Mouse (Mus musculus) MEL (cell line): ENCODE data around the gene Ttc9c. TPM values are rescaled to one million over a fixed set of nuclear protein-coding genes. Genes with fewer than 3 reads are reported as not detected.

ENCODE experiments used
- DNase-seq: peaks from one replicate; pipeline ENCODE4 v3.0.0; 2011; ENCODE audit warnings: low read depth, low spot score
- H3K27ac ChIP-seq: 2 replicates; pipeline ENCODE4 v1.5.1; 2012; ENCODE audit warnings: low read depth, mild to moderate bottlenecking, control low read depth, low read length, moderate library complexity; ENCODE audit not compliant: control insufficient read depth
- H3K27me3 ChIP-seq, 2 experiments: fragments of 150-350 bp in 1 of 2; sonication (generic) in 1 of 2; 2 replicates each; pipeline ENCODE4 v1.6.1; 2012; ENCODE audit warnings: low read length in 2 of 2, mild to moderate bottlenecking in 2 of 2, improper control_type of control experiment in 1 of 2, moderate library complexity in 1 of 2; ENCODE audit not compliant: insufficient read depth in 2 of 2, control insufficient read depth in 1 of 2
- H3K36me3 ChIP-seq, 2 experiments: 2 replicates each; pipeline ENCODE4 v1.6.1; 2012 to 2014; ENCODE audit warnings: low read length in 2 of 2, improper control_type of control experiment in 1 of 2, inconsistent platforms in 1 of 2, mild to moderate bottlenecking in 1 of 2; ENCODE audit not compliant: insufficient read depth in 2 of 2, control insufficient read depth in 1 of 2
- H3K4me1 ChIP-seq, 2 experiments: fragments of 150-350 bp in 1 of 2; sonication (generic) in 1 of 2; 2 replicates each; pipeline ENCODE4 v1.6.1; 2012; ENCODE audit warnings: low read length in 2 of 2, improper control_type of control experiment in 1 of 2, mild to moderate bottlenecking in 1 of 2; ENCODE audit not compliant: insufficient read depth in 2 of 2, control insufficient read depth in 1 of 2
- H3K4me3 ChIP-seq, 2 experiments: fragments of 150-350 bp in 1 of 2; sonication (generic) in 1 of 2; 2 replicates each; pipeline ENCODE4 v1.5.1; 2012; ENCODE audit warnings: low read depth in 2 of 2, low read length in 2 of 2, mild to moderate bottlenecking in 2 of 2, moderate library complexity in 2 of 2, control low read depth in 1 of 2, improper control_type of control experiment in 1 of 2; ENCODE audit not compliant: control insufficient read depth in 1 of 2, insufficient read depth in 1 of 2
- H3K79me2 ChIP-seq: 2 replicates; pipeline ENCODE4 v1.6.1; 2012; ENCODE audit warnings: mild to moderate bottlenecking, low read length, moderate library complexity; ENCODE audit not compliant: control insufficient read depth, poor library complexity, insufficient read depth
- H3K9ac ChIP-seq: 2 replicates; pipeline ENCODE4 v1.6.1; 2012; ENCODE audit warnings: low read depth, mild to moderate bottlenecking, control low read depth, low read length, moderate library complexity; ENCODE audit not compliant: control insufficient read depth, poor library complexity, severe bottlenecking
- H3K9me3 ChIP-seq: fragments of 150-350 bp; sonication (generic); replicated peaks from 2 replicates; pipeline ENCODE4 v1.6.1; 2012; ENCODE audit warnings: mild to moderate bottlenecking, low read length, improper control_type of control experiment, moderate library complexity; ENCODE audit not compliant: insufficient read depth
- BHLHE40 ChIP-seq: IDR thresholded peaks from 2 replicates; pipeline ENCODE4 v1.6.1; 2012; ENCODE audit warnings: low read depth, mild to moderate bottlenecking, inconsistent platforms, low read length, improper control_type of control experiment, borderline replicate concordance
- CHD1 ChIP-seq: IDR thresholded peaks from 2 replicates; pipeline ENCODE4 v1.6.1; 2012; ENCODE audit warnings: low read depth, mild to moderate bottlenecking, inconsistent platforms, low read length, improper control_type of control experiment
- EP300 ChIP-seq, 2 experiments: IDR thresholded peaks; 2 replicates each; pipeline ENCODE4 v1.6.1; 2011; ENCODE audit warnings: improper control_type of control experiment in 2 of 2, low read length in 2 of 2, low read depth in 1 of 2, mild to moderate bottlenecking in 1 of 2
- HCFC1 ChIP-seq: IDR thresholded peaks from 2 replicates; pipeline ENCODE4 v1.6.1; 2012; ENCODE audit warnings: low read depth, mild to moderate bottlenecking, inconsistent platforms, low read length, improper control_type of control experiment, moderate library complexity
- MAZ ChIP-seq: IDR thresholded peaks from 2 replicates; pipeline ENCODE4 v1.6.1; 2012; ENCODE audit warnings: low read depth, mild to moderate bottlenecking, inconsistent platforms, low read length, improper control_type of control experiment
- MEF2A ChIP-seq: IDR thresholded peaks from 2 replicates; pipeline ENCODE4 v1.6.1; 2014; ENCODE audit warnings: low read depth, mild to moderate bottlenecking, inconsistent platforms, low read length, improper control_type of control experiment; ENCODE audit not compliant: poor library complexity, insufficient replicate concordance, severe bottlenecking; ENCODE audit errors: extremely low read depth
- MYC ChIP-seq: IDR thresholded peaks from 2 replicates; pipeline ENCODE4 v1.6.1; 2011; ENCODE audit warnings: low read depth, mild to moderate bottlenecking, low read length, improper control_type of control experiment, moderate library complexity
- POLR2AphosphoS2 ChIP-seq: IDR thresholded peaks from 2 replicates; pipeline ENCODE4 v1.6.1; 2011; ENCODE audit warnings: low read length, improper control_type of control experiment
- POLR2AphosphoS5 ChIP-seq: IDR thresholded peaks from 2 replicates; pipeline ENCODE4 v1.6.1; 2012; ENCODE audit warnings: low read depth, borderline replicate concordance, mild to moderate bottlenecking, inconsistent platforms, low read length, moderate library complexity, mixed read lengths
- RAD21 ChIP-seq: IDR thresholded peaks from 2 replicates; pipeline ENCODE4 v1.6.1; 2011; ENCODE audit warnings: mild to moderate bottlenecking, low read depth, low read length, improper control_type of control experiment
- SIN3A ChIP-seq: IDR thresholded peaks from 2 replicates; pipeline ENCODE4 v1.6.1; 2012; ENCODE audit warnings: low read length, improper control_type of control experiment, inconsistent platforms
- SMC3 ChIP-seq: IDR thresholded peaks from 2 replicates; pipeline ENCODE4 v1.6.1; 2011; ENCODE audit warnings: low read depth, low read length, improper control_type of control experiment
- TCF12 ChIP-seq: IDR thresholded peaks from 2 replicates; pipeline ENCODE4 v1.6.1; 2014; ENCODE audit warnings: low read depth, mild to moderate bottlenecking, inconsistent platforms, low read length, improper control_type of control experiment, moderate library complexity
- USF1 ChIP-seq: IDR thresholded peaks from 2 replicates; pipeline ENCODE4 v1.6.1; 2014; ENCODE audit warnings: low read depth, mild to moderate bottlenecking, inconsistent platforms, low read length, improper control_type of control experiment, moderate library complexity
- USF2 ChIP-seq, 2 experiments: IDR thresholded peaks; 2 replicates each; pipeline ENCODE4 v1.6.1; 2011 to 2012; ENCODE audit warnings: improper control_type of control experiment in 2 of 2, low read length in 2 of 2, borderline replicate concordance in 1 of 2, inconsistent platforms in 1 of 2, low read depth in 1 of 2, mild to moderate bottlenecking in 1 of 2; ENCODE audit not compliant: insufficient read depth in 1 of 2
- ZC3H11A ChIP-seq: IDR thresholded peaks from 2 replicates; pipeline ENCODE4 v1.6.1; 2012; ENCODE audit warnings: low read depth, mild to moderate bottlenecking, inconsistent platforms, low read length, improper control_type of control experiment
- ZKSCAN1 ChIP-seq: IDR thresholded peaks from 2 replicates; pipeline ENCODE4 v1.6.1; 2012; ENCODE audit warnings: low read depth, mild to moderate bottlenecking, inconsistent platforms, low read length, improper control_type of control experiment, moderate library complexity
- ZNF384 ChIP-seq: IDR thresholded peaks from 2 replicates; pipeline ENCODE4 v1.6.1; 2012; ENCODE audit warnings: low read depth, mild to moderate bottlenecking, inconsistent platforms, low read length, improper control_type of control experiment
- polyA plus RNA-seq, 2 experiments: library from polyadenylated mRNA; stranded (reverse) in 1 of 2; unstranded in 1 of 2; fragments of >175 nt in 1 of 2; fragments of >200 nt in 1 of 2; gene quantifications; 2 replicates each; pipeline versions ENCODE4 v1.2.1 to v1.2.4; 2012; ENCODE audit warnings: low replicate concordance in 2 of 2, low read depth in 1 of 2; ENCODE audit not compliant: insufficient read length in 2 of 2, insufficient read depth in 1 of 2, missing spikeins in 1 of 2
- total RNA-seq: library from RNA; depleted of rRNA; stranded (reverse); fragments of 300-350 nt; gene quantifications from 2 replicates; pipeline ENCODE4 v1.2.3, GENCODE M21; 2012

Gene Ttc9c
- total and polyA plus RNA-seq, 3 experiments: 24.2 to 29.8 TPM; not detected in 1

GRCm38 (mm10) chr19:8789171-8789570 lies 30.0 kb downstream of the Ttc9c start:
- Histone ChIP-seq H3K79me2 (no peaks in the 10 kb centered on the region; the same call in 1 of the 2 replicates), H3K27ac (no peak overlapping the region)

DNA sequence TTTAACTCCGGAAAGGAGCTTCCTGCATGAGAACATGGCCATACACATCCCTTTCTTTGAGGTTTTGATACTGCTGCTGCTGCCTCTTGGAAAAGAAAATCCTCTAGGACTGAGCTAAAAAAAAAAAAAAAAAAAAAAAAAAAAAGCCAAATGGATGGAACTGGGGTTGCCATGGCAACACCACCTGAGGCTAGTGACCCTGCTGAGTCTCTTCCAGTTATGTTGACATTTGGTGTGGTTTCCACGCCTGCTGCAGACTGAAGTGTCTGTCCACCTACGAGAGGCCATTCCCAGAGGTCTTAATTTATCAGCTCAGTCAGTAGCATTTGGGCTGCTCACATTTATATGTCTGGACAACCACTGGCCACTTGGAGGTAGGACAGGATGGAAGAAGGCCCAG lies 30.6 kb downstream of the Ttc9c start:
- DNase-seq: no peak
- Histone ChIP-seq H3K9ac (no peak overlapping the region), H3K4me3 (no peak overlapping the region), H3K9me3 (no peaks in the 10 kb centered on the region), H3K27me3 (no peaks in the 10 kb centered on the region), H3K4me1 (peaks cover 3 to 7% of the 10 kb centered on the region in 2 experiments; a peak in 1 of 4 replicates), H3K79me2 (no peaks in the 10 kb centered on the region; the same call in 1 of the 2 replicates), H3K36me3 (peaks cover 3 to 4% of the 10 kb centered on the region in 2 experiments; a peak in 2 of 4 replicates), H3K27ac (no peak overlapping the region)
- TF ChIP-seq RAD21 (no peak), ZNF384 (peak; percentile 67)

More at GRCm38 (mm10) chr19:8789171-8789570, 30.0 kb downstream of the Ttc9c start:
- H3K27me3 ChIP-seq: no peaks in the 10 kb centered on the region
- H3K36me3 ChIP-seq: peaks cover 3 to 4% of the 10 kb centered on the region in 2 experiments; a peak in 2 of 4 replicates
- H3K9me3 ChIP-seq: no peaks in the 10 kb centered on the region
- H3K4me3 ChIP-seq: no peak overlapping the region
- H3K9ac ChIP-seq: no peak overlapping the region
- no peak for DNase-seq
- H3K4me1 ChIP-seq: peaks cover 3 to 7% of the 10 kb centered on the region in 2 experiments; a peak in 1 of 4 replicates
- TF ChIP-seq SIN3A: no peak
- TF ChIP-seq POLR2AphosphoS2: no peak
- TF ChIP-seq MYC: no peak
- TF ChIP-seq EP300 (IDR thresholded peaks at IDR 0.05; ENCODE audit: low read depth in 1 of 2, low read length in 2 of 2): no peak
- no peak for TF ChIP-seq CHD1
- no peak for TF ChIP-seq MEF2A
- no peak for TF ChIP-seq MAZ
- TF ChIP-seq POLR2AphosphoS5: no peak
- no peak for TF ChIP-seq ZKSCAN1
- no peak for TF ChIP-seq SMC3
- TF ChIP-seq TCF12: no peak
- TF ChIP-seq USF1: no peak
- no peak for TF ChIP-seq USF2 (IDR thresholded peaks at IDR 0.05; ENCODE audit: borderline replicate concordance in 1 of 2, insufficient read depth in 1 of 2, low read depth in 1 of 2, low read length in 2 of 2)
- TF ChIP-seq BHLHE40: no peak
- no peak for TF ChIP-seq ZC3H11A
- no peak for TF ChIP-seq HCFC1
- TF ChIP-seq, all 39 proteins: peak for 0
